Mouse (Mus musculus): ENCODE measurements at regions not wholly inside any gene's neighbourhood (a gene's known extent, or its start where the extent isn't known, plus 50 kb on each side); places are given as distances from the start of the nearest gene placed in this dataset.
"Not testable (repeated sequence)": the region's sequence is repeated elsewhere in the genome, so short reads cannot be mapped to it uniquely, and the experiment has no call there.

DNA sequence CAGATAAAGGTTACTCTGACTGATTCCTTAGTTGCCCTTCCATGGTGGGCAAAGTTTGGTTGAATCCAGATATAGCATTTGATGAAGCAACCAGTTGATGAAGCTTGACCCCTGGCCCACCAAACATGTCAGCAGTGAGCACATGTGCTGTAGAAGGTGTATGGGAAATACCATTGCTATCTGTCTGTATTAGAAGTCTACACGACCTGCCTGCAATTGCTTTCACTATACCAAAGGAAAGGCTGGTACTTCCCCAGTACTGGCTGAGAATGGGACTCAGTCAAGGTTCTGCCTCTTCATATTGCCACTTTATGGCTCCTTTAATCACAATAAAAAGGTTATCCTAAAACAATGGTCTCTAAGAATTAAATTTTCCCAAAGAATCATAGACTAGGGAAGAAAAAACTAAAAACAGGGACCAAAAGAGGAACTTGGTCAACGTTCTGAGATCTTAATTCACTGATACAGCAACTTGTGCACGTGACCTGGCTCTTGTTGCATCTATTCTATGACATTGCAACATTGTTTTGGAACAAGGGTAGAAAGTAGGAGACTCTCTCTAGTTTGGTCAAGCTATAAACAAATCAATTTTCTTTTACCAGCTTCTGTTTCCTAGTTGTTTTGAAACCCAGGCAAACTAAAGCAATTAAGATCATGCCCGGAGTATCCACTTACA is 284.0 kb downstream of the Rapgef2 start:
- no peak for DNase-seq (ENCODE audit: low spot score in 2 of 2)

DNA sequence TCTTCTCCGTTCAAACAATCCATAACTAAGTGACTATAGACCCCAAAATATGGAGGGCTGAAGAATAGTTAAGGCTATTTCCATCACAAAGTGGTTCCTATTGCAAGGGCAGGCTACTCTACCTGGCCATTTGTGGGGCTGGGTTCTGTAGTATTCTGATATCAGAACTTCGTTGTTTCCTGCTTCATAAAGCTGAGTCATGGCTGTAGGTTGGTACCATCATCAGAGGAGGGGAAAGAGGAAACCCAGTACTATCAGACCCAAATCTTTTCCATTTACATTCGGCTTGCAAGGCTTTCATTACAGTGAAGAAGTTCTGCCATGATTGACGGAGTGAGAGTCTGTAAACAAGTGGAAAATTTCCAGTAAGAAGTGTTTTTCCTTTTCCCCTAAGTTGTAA is 284.6 kb downstream of the Rapgef2 start:
- DNase-seq (ENCODE audit: low spot score in 2 of 2) = no peak

DNA sequence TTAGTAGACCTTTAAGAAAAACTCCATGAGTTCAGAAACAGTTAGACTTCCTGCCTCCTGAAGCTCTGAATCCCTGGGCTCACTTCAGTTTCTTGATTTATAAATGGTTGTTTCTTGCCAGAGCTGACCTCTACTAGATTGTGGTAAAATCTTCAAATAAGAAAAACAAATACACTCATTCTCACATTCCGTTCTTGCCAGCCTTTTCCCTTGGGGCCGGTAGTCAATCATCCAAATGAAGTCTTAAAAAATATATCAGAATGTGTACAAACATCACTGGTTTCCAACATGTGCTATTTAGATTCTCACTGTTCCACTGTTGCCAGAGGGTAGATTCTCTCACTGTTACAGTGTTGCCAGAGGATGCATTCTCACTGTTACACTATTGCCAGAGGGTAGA is 286.0 kb downstream of the Rapgef2 start:
- DNase-seq (ENCODE audit: low spot score in 2 of 2) = no peak

DNA sequence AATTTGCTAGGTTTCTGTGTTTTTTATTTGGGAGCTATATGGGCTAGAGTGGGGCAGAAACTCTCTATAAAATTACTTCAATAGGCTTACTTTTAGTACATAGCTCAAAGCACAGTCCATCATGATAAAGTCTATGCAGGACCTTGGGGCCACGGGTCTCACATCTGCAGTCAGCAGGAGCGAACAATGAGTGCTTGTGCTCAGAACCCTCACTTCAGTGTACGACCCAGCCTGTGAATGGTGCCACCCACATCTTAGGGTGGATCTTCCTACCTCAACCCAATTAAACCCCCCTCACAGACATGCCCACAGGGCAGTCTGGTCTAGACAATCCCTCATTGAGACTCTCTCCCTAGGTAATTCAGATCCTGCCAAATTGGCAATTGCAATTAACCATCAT is 286.5 kb downstream of the Rapgef2 start:
- no peak for DNase-seq (ENCODE audit: low spot score in 2 of 2)

DNA sequence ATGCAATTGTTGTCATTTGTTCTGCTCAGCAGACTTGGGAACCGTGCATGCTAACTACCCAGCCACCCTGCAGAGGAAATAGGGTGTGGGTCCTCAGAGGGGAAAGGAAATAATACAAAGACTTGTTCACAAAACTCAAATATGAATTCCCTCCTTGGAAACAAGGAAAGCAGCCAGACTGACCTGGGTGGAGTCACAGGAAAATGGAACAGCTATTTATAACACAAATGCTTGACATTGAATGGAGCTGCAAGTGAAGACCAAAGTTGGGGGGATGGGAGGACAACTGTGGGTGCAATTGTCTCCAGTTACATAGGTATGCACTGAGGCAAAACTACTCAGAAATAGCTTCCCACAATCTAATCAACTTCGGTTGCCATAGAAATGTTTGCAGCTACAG is 298.2 kb downstream of the Rapgef2 start:
- DNase-seq (ENCODE audit: low spot score in 2 of 2) = no peak

DNA sequence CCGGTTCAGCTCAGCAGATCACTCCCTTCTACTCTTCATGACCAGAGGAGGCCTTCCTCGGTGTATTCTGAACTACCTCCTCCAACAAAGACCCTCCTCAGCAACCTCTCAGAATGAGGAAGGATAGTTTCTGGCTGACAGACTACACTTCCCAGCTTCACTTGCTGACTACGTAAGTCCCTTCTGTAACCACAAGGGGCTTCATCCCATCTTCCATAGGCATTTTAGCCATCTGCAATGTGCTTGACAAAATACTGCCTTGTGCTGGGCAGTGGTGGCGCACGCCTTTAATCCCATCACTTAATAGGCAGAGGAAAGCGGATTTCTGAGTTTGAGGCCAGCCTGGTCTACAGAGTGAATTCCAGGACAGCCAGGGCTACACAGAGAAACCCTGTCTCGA is 299.6 kb downstream of the Rapgef2 start:
- DNase-seq (ENCODE audit: low spot score in 2 of 2) = no peak

DNA sequence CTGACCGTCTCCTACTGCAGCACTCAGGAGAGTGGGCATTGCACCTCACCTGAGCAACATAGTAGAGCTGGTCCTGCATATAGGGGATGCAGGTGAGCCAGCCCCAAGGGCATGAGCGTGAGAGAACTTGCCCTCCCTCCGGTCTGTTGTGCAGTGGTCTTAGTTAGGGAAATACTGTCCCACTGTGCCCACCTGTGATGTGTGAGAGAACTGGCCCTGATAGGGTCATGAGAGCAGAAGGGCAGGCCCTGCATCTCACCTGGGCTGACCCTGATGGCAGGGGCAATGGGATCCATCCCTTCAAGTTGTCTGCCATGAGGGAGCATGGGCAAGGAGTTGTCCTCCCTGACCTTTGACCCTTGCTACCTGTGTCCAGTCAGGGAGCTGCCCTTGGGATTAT is 305.3 kb downstream of the Rapgef2 start:
- DNase-seq (ENCODE audit: low spot score in 2 of 2) = no peak

DNA sequence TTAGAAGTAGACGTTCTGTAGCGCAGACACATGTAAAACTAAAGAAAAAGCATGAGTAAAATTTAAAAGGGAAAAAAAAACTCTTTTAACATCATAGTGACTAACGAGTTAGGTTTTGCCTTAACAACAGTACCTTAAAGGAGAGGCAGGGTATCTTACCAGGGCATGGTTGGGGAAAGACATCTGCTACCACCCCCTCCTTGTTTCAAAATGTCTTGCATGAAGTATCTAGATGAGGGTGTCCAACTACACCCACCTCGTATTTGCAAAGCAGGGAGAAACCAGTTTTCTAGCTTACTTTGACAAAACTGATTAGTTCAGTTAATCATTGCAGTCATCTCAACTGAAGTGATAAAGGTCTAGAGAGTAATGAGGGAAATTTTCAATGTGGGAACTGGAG is 307.5 kb downstream of the Rapgef2 start:
- DNase-seq (ENCODE audit: low spot score in 2 of 2) = peak in 1 of 2 experiments; percentile 14

DNA sequence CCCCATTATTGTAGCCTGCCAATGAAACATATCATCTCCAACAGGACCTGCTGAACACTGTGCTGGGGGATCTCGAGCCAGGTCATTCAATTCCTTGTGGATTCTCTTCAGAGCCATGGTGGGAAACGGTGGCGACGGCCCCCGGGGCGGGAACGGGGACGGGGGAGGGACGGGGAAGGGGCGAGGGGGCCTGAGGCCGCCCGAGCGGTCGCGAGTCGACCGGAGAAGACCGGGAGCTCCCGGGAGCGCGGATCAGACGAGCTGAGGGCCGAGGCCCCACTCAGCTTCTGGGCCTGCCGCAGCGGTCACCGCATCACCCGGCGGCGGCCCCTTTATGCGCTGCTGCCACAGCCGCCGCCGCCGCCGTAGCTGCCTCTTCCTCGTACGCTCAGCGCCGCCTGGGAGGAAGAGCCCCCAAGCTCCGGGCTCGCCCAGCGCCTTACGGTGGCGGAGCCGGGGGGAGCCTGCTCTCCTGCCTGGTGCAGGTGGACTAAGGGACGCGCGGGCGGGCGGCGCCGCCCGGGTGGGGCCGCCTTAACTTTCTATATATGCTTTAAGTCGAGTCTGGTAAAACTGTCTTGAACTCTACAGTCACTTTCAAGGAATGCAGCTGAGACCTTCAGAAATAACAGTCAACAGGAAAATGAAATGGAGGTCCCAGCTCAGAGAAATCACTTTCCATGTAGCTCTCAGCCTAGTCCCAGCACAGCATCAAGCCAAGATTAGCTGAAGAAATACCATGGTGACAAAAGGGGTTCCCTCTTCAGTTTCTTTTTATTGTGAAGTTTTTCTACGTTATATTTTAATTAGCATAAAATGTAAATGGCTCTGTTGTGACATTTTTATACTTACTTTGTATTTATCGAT is 319.4 kb downstream of the Rapgef2 start:
- DNase-seq (ENCODE audit: low spot score in 2 of 2) = not testable (repeated sequence)

DNA sequence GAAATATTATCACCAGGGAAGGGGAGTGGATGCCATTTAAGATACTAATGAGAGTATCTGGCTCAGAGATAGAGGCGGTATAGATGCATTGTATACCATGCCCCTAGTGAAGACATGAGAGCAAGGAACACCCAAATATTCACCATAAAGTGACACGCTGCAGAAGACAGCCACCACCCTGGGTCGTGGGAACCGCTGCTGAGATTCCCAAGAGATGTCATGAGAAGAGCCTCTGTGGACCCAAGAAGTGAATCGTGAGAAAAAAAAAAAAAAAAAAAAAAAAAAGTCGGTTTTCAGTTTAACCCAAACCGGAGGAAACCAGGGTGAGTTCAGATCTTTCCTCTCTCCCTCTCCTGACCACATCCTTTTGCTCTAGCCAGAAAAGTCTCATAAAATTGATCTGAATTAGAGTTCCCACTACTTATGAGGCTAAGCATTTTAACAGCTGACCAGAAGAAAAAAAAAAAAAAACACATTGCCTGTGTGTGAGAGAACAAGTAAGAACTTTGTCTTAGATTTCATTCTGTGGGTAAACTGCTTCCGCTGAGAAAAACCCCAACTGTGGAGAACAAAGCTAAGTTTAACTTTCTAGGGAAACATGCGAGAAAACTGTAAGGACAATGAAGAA is 322.0 kb downstream of the Rapgef2 start:
- no peak for DNase-seq (ENCODE audit: low spot score in 2 of 2)

DNA sequence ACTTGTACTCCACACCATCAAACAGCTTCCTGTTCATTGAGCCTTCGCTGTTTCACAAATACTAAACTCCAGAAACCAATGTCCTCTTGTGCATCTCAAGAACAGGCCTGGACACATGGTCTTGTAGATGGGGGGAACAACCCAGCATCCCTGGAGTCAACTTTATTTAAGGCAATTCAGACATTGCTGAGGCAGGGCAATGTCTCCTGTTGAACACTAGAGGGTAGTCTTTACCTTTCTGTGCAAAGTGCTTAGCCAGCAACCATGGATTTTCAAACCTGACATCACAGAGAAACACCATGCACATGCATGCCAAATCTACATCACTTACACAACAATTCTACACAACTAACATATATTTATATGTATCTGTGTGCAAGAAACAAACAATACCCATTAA is 327.5 kb downstream of the Rapgef2 start:
- DNase-seq (ENCODE audit: low spot score in 2 of 2) = peak in 1 of 2 experiments; percentile 65

DNA sequence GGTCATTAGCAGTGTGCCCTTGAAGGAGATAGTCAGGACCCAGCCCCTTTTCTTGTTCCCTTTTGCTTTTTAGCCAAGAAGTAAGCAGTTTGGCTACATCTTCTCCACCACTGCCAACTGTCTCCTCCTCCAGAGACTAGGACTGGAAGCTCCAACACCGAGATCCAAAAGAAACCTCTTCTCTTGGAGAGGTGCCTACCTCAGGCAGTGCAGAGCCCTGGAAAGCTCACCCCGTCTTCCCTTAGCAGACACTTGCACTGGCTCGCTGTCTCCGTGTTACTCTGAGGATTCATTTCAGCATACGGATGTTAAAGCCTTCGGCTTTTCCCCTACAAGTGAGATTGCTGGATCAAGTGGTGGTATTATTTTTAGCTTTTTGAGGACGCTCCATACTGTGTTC is 331.0 kb downstream of the Rapgef2 start:
- no peak for DNase-seq (ENCODE audit: low spot score in 2 of 2)

DNA sequence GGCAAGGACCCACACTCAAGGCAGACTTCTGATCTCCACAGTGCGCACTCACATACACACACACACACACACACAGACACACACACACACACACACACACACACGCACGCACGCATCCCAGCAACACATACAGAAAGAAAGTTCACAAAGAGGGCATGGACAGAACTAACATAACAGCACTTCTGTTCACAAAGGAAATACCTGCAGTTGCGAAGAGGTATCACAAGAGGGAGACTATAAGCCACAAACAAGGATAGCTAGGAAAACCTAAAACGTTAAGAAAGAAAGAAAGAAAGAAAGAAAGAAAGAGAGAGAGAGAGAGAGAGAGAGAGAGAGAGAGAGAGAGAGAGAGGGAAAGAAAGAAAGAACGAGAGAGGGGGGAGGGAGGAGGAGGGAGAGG is 336.9 kb downstream of the Rapgef2 start:
- not testable (repeated sequence) for DNase-seq (ENCODE audit: low spot score in 2 of 2)

DNA sequence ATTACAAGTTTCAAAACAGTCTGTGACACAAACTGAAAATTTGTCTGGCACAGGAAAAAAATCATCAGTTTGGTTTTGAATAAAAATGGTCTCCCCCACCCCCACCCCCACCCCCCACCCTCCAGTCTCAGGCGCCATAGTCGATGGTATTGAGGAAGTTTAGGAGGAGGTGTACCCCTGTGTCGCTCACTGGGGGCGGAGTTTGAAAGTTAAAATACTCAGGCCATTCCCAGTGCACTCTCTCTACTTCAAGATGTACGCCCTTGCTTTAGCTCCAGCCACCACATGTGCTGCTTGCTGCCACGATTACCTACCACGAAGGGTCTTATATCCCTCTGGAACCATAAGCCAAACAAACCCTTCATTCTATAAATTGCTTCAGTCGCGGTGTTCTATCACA is 337.6 kb downstream of the Rapgef2 start:
- DNase-seq (ENCODE audit: low spot score in 2 of 2) = no peak

DNA sequence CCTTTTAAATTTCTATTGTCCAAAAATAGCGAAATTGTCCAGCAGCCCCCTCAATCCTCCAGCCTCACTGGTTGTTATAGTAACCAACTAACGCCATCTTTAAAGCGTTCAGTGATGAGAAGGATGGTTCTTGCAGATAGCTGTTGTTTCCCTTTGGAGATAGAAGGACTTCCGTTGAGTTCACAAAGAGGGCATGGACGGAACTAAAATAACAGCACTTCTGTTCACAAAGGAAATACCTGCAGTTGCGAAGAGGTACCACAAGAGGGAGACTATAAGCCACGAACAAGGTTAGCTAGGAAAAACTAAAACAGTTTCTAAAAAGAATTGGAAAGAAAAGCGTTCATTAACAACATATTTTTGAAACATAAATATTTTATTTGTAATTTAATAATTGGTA is 338.1 kb downstream of the Rapgef2 start:
- DNase-seq (ENCODE audit: low spot score in 2 of 2) = peak in 1 of 2 experiments; percentile 76

DNA sequence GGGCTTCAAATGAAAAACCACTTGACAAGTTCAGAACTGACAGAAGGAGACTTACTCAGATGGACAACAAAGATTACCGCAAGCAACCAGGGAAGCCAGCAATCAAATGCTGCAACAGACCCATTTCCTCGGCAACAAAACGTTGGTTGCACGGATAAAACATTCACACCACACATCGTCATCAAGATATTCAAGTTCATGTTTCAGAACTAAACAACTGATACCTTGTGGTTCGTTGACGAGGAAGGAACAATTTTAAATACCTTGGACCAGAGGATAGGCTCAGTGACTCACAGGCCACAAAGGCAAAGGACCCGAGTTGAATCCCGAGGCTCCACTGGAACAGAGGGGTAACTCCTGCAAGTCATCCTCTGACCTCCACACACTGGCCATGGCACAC is 339.1 kb downstream of the Rapgef2 start:
- no peak for DNase-seq (ENCODE audit: low spot score in 2 of 2)

DNA sequence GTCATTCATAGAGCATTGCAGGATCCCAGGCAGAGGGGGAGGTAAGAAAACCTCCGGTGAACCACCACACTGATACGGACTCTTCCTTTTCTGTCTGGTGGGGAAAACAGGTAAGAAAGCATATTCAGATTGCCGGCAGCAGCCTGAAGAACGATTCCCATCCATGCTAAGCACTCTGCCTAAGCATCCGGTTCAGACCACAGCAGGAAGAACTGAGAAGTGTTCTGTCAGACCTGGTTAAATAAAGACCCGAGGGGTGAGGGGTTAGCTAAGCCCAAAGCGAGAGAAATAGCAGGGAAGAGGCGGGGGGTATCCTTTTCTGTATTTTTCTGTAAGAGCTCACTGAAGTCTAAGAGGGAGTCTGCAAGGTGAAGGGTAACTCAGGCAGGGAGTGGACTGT is 342.1 kb downstream of the Rapgef2 start:
- no peak for DNase-seq (ENCODE audit: low spot score in 2 of 2)

DNA sequence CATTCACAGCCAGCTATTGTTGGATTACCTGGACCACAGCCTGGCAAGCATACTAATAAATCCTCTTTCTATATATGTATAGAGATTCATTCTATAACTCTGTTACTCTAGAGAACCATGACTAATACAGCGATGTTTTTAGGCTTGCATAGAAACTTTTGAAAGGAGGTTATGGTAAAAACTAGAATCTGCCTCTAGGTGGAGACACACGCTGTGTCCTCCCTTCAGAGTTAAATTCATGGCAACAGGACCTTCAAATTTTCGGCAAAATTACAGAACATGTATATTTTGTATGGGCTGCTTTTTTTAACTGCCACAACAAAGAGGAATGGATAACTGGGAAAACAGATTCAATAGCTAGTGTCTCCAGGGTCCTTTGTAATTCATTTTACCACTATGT is 353.3 kb downstream of the Rapgef2 start:
- no peak for DNase-seq (ENCODE audit: low spot score in 2 of 2)

DNA sequence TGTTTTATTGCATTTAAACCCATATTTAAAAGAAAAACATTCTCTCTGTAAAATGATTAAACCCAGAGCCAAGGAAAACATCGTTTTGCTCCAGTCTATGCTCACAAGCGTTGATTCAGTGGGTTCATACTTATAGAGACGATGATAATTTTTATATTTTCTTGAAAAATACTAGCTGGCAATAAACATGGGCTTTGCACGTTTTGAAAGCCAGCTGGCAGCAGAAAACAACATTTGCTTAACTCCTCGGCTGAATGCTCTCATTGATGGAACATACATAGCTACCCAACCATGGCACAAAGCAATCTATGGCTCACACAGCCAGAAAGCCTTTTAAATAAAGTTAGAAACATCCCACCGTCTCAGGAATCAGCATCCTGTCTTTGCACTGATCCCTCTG is 366.5 kb downstream of the Rapgef2 start:
- peak in 1 of 2 experiments; percentile 13 for DNase-seq (ENCODE audit: low spot score in 2 of 2)

DNA sequence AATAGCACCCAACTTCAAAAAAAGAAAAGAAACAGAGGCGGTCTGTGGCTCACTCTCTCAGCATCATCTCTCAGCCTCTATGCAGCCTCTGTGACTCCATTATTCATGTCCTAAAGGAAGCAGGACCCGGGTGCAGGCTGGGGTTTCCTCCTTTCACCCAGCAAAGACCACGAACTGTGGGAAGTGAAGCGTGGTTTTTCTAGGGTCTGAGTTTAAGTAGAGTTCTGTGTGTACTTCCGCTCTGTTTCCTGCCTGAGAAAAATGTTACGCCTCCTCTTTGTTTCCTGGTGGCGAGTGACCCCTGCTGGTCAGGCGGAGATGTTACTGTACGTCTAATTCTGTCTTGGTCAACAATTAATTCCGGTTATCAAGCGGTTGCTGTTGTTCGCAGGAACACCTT is 366.9 kb downstream of the Rapgef2 start:
- peak in 1 of 2 experiments; percentile 73 for DNase-seq (ENCODE audit: low spot score in 2 of 2)

DNA sequence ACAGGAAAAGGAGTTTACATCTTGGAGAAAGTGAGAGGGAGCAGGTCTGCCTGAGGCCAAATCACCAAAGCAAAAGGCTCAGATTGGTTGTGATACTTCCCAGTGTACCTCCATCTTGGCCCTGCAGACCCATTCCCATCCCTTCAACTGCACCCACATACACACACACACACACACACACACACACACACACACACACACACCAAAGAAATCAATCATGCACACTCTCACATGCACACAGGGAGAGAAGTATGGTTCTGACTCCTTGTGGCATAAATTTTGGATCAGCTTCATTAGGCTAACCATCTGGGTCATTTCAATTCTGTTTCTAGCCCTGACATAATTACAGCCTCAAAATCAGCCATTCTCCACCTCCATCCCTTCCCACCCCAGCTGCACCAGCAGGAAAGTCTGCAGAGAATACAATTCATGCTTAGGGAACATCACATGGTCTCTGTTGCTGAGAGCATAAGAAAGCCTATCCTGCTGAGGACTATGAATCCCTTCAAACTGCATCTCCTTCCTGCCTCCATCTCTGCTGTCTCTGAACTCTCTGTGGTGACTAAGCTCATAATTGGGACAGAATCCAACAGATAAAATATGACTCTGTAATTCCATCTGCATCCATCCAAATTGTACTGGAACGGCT is 378.0 kb downstream of the Rapgef2 start:
- DNase-seq (ENCODE audit: low spot score in 2 of 2) = peak; percentile 19 to 25

DNA sequence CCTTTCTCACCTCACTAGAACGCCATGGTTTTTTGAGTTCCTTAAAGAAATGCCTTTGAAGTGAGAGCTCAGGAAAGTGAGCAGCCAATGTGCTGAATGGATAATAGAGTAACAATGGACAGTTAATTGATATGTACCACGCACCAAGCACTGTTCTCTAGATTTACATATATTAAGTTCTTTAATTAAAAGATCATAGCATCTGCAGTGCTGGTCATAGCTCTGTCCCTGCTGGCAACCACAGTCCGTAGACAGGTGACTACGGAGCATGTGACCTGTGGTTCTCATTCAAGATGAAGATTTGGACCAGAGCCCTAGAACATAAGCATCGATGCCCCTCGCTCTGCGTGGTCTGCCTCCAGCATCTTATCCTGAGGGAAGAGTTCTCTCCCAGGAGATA is 378.5 kb downstream of the Rapgef2 start:
- no peak for DNase-seq (ENCODE audit: low spot score in 2 of 2)
